Mouse (Mus musculus) kidney, postnatal 36 days (tissue): ENCODE data around the gene Bmp2k.

Experiments
- DNase-seq, 2 experiments: peaks; one replicate each; pipeline ENCODE4 v3.0.0; 2021 to 2022; ENCODE audit warnings: mixed read lengths in 2 of 2

The Bmp2k gene

GRCm38 (mm10) chr5:96972474-96973130, 24.9 kb upstream of the Bmp2k start:
- no peak for DNase-seq

DNA sequence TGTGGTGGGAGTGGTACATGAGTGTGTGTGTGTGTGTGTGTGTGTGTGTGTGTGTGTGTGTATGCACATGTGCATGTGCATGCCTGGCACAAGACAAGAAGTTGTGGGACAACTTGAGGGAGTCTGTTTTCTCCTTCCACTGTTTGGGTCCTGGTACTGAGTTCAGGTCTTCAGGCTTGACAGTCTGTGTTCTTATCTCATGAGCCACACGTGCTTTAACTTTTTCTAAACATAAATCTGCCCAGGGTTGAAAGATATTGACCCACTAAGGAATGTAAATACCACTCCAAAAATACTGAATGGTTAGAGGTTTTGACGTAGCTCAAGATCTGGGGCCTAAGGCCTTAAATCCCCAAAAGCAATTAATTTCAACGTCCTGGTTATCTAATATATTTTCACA, 23.8 kb upstream of the Bmp2k start:
- no peak for DNase-seq

GRCm38 (mm10) chr5:96974661-96975060, 22.8 kb upstream of the Bmp2k start:
- DNase-seq = no peak

DNA sequence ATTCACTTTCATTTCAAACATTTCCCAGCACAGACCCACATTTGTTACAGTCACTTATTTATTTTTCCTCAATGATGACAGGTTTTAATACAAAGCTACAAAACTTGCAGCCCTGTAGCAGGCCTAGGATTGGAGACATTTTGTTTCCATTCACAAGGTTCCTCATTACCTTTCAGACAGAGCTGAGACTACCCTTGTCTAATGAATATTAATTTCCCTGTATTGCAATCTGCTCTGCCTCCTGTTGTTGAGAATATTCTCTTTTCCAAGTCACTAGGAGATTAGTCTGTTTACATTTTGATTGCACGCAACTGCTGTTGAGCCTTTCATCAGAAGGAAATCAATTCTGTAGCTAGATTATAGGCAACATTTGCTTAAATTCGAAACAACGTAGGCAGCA, 22.4 kb upstream of the Bmp2k start:
- no peak for DNase-seq

DNA sequence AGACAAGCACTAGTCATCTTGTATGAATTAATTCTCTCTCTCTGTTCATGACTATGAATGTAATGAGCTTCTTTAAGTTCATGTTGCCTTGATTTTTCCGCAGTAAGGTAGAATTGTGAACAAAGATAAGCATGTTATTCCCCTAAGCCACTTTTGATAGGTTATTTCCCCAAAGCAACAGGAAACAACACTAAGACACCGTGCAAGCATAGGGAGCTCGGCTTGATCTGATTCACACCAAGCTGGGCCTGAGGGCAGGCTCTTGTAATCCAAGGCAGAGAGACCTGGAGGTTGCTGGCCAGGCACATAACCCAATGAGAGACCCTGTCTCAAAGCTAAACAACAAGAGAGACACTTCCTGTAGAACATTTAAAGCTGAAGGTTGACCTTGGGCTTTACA, 21.3 kb upstream of the Bmp2k start:
- no peak for DNase-seq

- DNase-seq = no peak
These were observed 18.0 kb upstream of the Bmp2k start for GRCm38 (mm10) chr5:96979296-96980007.

DNA sequence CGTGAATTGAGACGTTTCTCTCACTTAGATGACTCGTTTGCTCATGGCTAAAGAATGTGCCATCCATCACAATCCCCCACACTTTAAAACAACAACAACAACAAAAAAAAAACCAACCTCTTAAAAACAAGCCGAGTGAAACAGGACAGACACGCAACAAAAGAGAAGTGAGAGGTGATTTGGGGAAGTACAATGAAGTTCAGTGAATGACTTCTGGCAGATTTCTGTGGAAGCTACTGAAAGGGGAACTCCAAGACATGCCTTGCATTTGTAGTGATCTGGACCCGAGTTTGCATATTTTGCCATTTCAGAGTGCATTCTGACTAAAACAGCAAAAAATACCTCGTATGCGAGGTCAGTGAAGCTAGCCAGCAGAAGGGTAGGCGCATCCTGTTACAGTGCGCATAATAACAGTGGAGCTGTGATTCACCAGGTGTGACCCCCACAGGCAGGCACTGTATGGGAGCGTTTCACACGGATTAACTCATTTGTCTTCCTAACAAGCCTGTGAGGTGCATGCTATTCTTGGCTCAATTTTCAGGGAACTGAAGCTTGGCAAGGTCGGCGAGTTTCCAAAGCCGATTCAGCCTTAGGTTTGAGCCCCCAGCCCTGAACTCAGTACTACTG, 17.4 kb upstream of the Bmp2k start:
- DNase-seq = peak in 1 of 2 experiments; percentile 13

DNA sequence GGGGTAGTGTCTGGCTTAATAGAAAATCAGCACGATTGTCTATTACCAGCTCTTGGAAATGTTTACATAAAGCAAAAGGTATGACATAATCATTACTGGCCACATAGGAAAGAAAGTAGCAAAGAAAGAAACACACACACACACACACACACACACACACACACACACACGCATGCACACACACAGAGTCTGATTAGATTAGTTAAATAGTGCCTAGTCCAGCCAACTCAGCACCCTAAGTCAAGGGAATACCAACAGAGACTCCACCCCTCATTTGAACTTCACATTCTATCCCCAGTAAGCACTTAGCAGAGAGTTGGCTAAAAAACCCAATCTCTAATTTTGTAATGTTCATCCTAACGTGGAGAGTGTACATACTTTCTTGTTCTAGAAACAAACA, 15.5 kb upstream of the Bmp2k start:
- DNase-seq = peak in 1 of 2 experiments; percentile 40

DNA sequence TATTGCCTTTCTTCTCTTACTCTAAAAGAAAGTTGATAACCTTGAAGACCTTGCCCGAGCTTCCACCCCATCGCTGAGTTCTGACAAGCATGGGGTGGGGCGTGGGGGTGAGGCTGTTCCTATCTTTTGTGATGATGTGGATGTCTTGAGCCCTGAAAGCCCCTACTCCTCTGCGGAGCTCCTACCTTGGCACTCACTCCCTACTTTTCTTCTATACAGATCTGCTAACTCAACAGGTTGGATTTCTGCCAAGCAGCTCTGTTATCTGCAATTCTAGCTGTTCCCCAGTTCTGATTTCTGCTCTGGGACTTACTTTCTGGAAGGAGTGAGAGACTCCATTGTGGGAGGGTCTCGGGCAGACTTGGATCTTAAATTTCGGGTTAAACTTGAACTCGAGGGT, 14.3 kb upstream of the Bmp2k start:
- peak in 1 of 2 experiments; percentile 41 for DNase-seq

DNA sequence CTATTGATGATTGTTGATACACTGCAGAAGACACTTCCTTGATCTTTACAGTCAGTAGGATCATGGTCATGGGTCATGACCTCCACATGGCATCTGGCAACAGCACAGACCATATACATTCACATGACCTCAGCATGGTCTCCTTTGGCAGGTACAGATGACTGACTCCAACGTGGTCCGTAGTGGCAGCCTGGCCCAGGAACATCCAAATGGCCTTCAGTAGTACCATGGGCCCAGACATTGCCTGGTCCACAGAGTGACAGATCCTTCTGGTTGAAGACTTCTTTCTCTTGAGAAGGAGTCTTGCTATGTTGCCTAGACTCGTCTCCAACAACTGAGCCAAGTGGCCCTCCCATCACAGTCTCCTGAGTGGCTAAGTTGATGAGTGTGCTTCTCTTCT, 10.6 kb upstream of the Bmp2k start:
- DNase-seq = no peak

- no peak for DNase-seq
These were observed 8.6 kb upstream of the Bmp2k start for GRCm38 (mm10) chr5:96988880-96989279.

GRCm38 (mm10) chr5:96991156-96991555, 6.3 kb upstream of the Bmp2k start:
- no peak for DNase-seq

DNA sequence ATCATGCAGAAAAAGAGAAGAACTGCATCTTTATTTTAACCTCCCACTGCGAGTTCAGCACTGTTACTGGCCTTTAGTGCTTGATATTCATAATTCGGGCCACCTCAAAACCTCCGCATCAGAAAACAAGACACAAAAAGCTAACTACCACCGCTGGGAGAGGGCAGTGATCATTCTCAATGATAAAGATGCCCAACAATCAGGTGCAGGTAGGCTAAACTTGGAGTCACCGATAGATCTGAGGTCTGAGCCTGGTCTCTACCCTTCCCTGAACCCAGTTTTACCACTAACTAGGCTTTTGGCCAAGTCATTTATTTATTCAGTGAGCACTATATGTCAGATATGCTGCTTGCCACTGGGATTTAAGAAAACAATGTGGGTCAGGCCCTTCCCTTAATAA, 4.8 kb upstream of the Bmp2k start:
- no peak for DNase-seq

DNA sequence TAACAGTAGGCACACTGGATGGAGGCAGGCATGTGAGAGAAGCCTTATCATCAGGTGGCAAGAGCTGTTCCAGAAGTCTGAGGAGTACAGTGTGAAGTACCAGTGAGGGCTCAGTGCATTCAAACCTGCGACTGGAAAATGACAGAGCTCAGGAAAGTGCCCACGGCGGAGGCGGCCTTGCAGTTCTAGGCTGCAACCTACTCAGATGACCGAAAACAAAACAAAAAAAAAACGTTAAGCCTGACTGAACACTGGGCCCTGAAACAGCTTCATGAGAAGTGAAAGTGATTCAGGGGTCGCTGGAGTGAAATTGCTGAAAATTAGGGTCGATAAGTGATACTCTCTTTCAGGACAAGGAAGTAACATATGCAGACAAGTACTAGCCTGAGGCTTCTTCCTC, 4.4 kb upstream of the Bmp2k start:
- DNase-seq = no peak

GRCm38 (mm10) chr5:96995791-96996190, 1.7 kb upstream of the Bmp2k start:
- DNase-seq = no peak

- peak; percentile 35 to 41 for DNase-seq
These were observed 834 bp upstream of the Bmp2k start for GRCm38 (mm10) chr5:96996401-96997309.

GRCm38 (mm10) chr5:96997802-96998565, 495 bp downstream of the Bmp2k start:
- peak; percentile 52 to 62 for DNase-seq

DNA sequence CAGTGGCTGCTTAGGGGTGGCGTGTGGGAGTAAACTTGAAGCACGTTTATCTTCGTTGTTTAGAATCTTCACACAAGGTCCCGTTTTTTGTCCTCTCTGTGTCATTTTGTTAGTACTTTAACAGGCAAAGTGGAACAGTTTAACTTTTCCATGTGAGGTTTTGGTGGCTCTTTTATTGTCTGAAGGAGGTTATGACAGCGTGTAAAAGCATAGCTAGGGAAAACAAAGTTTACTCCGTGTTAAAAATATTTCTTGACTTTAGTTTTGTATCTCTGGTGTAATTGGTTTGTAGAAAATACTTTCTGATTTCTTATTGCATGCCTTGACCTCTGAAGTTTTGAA, 1.0 kb downstream of the Bmp2k start:
- no peak for DNase-seq

DNA sequence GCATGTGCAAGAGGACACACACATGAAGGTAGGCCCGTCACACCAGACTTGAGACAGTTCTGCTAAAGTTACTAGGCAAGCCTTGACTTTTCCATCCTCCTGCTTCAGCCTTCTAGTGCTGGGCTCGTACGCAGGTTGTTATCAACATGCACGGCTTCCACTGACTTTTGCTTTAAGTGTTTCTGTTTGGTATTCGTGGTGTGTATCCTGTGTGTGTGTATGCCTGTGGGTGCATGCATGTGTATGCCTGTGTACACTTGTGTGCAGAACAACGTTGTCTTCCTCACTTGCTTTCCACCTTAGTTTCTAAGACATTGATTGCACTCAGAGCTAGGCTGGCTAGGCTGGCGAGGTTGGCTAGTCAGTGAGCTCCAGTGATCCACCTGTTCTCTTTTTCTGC, 2.1 kb downstream of the Bmp2k start:
- no peak for DNase-seq

DNA sequence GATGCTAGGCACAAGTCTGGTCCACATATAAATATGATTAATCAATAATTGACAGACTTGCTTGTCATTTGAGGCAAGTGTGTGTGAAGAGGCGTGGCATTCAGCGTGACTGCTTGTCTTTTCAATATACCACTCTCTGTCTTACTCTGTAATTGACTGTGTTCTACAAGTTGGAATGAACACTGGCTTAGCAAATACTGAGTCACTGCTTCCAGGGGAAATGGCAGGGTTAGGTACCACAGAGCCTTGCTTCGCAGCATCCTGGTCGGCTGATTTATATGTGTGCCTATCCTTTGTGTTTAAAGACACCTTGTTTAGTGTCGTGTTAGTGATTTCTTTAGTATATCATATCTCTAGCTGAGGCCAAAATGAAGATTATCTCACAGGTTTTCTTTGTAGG, 3.0 kb downstream of the Bmp2k start:
- DNase-seq = no peak

DNA sequence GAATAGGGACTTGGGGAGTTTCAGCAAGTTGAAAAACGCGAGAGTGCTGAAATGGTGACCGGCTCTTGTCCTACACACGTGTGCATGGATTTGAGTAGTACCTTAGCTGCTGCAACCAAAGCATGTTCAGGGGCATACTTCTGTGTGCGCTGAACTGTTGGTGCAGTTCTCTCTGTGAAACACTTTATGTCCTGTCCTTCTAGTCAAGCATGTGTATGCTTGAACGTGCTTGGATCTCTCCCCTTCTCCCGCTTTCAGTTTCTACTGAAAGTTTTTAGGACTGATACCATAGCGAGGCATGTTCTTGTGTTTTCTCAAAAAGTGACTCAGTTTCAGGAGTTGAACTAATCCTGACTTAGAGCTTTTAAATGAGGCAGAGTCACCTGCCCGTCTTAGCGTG, 3.7 kb downstream of the Bmp2k start:
- DNase-seq = no peak

DNA sequence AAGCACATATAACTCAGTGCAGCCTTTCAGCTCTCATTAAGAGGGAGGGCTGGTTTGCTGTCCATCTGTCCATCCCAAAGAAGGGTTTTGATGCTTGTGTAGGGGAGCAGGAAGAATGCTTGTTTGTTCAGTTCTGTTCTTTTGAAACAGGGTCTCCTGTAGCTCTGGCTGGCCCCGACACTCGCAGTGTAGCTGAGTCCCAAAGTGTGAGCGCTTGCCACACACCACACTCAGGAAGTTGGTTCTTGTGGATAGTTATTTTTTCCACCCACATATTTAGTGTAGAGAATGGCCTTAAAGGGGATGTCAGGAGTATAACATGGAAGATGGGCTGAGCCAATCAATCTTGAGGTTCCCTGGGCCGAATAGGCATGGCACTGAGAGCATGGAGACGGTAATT, 4.1 kb downstream of the Bmp2k start:
- DNase-seq = no peak

- peak; percentile 35 to 37 for DNase-seq
These were observed 4.8 kb downstream of the Bmp2k start for GRCm38 (mm10) chr5:97002336-97002735.
